Mouse (Mus musculus) 3134 (cell line): ENCODE data around the gene Ggnbp2.

Experiments
- DNase-seq: peaks from one replicate; pipeline ENCODE4 v3.0.0-alpha.2; 2011; ENCODE audit warnings: low spot score; ENCODE audit not compliant: insufficient read length; ENCODE audit errors: extremely low read depth

Gene Ggnbp2

DNA sequence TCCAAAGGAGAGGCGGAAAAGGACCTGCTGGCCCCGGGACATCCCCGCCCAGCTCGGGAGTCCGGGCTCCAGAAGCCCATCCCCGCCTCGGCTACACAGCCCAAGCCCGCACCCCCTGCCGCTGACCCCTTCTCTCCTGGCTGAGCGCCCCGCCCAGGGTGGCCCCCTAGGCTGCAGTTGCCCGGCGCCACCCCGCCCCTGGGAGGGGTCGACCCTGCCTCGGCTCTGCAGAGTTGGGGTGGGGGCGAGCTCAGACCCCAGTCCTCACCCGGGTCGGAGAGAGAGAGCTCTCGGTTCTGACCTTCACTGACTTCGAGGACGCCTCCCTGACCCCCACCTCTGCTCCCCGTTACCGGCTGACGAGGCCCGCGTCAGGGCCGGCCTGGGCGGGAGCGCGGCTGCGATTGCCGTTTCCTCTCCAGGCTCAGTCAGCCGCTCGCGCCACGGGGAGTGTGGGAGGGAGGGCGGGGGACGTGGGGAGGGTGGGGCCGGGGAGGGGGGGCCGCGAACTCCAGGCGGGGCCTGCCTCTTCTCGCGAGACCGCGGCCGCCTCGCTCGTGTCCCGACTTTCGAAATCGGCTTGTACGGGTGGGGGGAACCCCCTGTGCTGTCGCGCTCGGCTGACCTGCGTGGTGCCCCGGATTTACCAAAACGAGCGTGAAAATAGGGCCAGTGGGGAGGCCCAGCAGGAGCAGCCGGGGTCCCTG is at the start of gene Ggnbp2:
Gene Ggnbp2 (minus strand): TSS at position 481 of the 707 bp plus-strand sequence.
- peak; percentile 94 for DNase-seq

DNA sequence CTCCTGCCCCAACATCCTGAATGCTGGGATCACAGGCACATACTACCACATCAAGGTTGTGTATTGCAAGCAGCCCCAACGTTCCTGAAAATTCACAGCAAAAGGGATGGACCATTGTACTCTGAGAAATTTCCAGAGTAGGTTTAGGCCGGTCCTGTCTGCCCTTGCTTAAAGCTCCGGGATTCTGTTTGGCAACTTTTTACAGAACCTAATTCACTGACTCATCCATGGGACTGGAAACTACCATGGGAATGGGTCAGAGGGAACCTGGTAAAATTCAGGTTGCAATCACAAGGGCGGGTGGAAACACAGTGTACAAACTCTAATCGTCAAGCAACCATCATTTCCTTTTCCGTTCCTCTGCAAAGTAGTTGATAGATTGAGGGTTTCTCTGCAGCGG is 49.3 kb upstream of the Ggnbp2 start:
- no peak for DNase-seq

DNA sequence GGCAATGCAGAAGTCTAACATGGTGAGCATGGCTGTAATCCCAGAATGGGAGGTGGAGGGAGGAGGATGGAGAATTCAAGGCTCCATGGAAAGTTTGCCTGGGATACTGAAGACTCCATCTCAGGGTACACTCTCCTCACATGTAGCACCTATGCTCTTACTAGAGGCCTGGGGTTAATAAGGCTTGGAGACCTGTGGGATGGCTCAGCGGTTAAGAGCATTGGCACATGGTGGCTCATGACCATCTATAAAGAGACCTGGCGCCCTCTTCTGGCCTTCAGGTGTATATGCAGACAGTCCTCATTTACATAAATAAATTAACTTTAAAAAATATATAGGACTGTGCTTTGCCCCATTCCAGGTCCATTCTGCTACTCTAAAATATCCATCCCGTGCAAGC is 48.7 kb upstream of the Ggnbp2 start:
- DNase-seq, result peak; percentile 50

DNA sequence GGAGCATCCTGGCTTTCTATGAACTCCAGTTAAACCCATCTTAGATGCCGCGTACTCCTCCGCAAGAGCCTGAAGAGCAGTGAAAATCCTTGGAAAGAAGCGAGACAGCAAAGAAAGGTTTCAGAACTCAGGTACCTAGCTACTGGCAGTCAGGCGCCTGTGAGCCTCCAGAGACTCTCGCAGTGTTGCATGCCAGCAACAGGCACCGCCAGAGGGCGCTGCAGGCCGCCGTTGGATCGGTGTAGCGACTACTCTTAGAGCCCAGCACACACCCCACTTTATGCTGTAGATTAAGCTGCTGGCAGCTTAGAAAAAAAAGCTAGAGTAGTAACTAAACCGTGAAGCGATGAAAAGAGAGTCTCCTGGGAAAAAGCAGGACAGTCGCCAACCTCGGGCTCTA is 47.8 kb upstream of the Ggnbp2 start:
- peak; percentile 79 for DNase-seq

DNA sequence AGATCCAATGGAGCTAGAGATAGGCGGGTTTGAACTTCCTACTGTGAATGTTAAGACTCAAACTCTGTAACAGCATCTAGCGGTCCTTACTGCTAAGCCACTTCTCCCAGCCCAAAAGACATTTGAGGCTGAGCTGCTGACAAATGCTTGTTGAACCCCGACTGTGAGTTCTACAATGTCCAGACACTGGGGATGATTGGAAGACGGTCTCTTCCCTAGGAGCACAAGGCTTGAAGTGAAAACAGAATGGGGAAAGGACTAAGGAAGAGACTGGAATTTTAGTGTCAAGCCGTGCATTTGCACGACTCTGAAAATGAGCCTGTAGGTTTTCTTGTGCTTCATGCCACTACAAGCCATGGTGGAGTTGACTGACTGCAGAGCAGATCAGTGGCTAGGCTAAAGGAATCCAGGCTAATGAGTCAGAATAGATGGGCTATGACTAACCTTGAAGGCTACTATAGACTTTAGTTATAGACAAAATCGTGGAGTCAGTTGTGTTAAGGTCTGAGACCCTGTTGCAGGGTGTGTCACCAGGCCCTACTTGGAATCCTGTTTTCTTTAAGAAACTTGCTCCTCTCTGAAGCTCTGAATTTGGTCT is 46.2 kb upstream of the Ggnbp2 start:
- no peak for DNase-seq

DNA sequence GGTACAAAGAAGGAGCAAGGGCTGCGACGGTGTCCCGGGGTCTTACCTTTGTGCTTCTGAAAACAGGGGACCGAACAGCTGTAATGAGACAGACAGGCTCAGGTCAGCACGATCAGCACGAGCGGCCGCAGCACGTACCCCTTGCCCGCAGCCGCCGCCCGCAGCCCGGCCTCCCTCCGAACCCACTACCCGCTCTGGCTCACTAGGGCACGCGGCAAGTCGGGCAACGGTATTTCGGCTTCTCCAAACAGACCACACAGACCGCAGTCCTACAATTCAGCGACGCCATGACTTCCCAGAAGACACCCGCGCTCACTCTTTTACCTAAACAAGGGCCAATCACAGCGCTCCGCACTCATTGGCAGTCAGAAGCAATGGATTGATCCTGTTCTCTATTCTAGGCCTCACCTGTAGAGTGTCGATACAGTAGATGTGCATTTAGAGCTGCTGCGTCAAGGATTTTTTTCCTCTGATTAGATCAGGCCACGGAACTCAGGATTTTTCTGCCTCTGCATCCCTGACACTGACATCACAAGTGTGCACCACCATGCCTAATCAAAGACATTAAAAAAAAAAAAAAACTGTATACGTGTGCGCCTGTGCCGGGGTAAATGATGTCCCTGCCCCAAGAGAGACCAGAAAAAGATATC is 45.6 kb upstream of the Ggnbp2 start, which contains the start of gene Znhit3:
Gene Znhit3 (minus strand): TSS at position 314 of the 650 bp plus-strand sequence.
- DNase-seq, result peak; percentile 77

DNA sequence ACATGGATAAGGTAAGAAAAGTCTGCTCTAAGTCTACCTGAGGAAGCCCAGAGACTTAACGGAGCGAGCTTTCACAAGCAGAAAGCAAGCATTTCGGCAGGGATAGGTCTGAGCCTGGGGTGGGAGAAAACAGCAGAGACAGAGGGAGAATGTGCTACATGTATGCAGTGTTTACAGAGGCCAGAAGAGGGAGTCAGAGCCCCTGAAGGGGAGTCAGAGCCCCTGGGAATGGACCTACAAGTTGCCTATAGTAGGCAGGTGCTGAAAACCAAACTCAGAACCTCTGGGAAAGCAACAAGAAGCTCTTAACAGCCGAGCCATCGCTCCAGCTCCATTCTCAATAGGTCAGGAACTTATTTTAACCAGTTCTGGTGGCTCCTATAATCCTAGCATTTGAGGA is 44.1 kb upstream of the Ggnbp2 start:
- DNase-seq, result no peak

DNA sequence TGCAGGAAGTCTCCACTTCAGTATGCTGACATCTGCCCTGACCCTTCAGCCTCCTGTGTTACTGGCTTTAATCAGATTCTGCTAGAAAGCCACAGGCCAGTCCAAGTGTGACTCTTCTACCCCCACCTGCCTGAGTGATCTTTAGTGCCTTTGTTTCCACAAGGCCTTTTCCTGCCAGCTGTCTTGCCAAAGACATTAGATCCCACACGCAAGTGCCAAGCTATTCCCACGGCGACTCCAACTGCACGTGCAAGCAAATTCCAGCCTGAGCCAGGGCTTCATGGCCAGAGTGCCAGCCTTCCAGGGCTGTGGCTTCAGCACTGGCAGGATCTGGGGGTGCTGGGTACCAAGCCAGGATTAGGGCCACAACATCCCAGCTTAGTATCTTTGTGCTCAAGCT is 39.8 kb upstream of the Ggnbp2 start:
- no peak for DNase-seq

DNA sequence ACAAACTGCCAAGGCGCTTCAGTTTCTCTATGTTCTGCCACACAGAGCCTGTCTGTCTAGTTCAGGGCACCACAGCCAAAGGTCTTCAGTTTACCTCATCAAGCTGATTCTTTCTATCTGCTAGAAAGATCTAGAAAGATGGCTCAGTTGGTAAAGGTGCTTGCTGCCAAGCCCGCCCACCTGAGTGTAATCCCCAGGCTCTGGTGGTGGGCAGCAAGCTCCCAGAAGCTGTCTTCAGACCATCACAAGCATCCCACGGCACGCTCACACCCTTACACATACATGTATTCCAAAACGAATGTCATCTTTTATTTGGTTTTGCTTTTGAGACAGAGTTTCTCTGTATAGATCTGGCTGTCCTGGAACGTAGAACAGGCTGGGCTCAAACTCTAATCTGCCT is 37.9 kb upstream of the Ggnbp2 start:
- no peak for DNase-seq

DNA sequence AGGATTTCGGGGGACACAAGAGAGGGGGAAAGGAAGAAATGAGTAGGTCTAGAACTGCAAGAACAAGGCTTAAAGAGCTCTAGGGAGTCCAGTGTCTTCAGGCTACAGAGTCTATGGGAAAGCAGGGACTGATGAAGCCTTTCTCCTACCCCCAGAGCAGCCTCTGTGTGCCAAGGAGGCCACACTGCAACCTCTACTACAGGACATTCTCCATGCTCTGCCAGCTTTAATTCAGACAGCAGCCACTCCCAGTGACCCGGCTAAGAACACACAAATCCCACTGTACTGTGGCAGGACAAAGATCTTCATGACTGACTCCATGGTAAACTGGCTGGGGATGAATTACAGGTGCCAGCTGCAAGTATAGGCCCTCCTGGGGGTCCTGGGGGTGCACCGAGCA is 36.5 kb upstream of the Ggnbp2 start:
- DNase-seq, result no peak

DNA sequence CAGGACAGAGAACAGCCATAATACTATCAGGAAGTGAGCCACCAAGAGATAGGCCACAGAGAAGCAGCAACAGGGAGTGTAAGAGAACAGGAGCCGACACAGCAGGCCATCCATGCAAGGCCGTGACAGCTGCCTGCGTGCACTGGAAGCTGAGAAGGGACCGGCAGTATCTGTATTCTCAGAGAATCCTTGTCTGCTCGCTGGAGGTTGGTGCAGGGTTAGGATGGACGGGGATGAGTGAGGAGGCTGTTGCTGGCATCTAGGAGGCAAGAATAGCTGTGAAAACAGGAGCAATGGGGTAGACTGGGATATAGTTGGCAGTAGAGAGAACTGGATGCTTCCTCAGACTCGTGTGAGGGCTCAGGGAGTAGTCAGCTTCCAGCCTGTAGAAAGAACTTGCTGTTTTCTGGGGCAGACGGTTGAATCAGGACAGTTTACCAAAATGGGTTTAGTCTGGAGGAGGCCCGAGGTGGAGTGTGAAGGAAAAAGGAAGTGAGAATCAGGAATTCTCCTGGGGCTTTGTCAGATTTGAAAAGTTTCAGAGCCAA is 34.1 kb upstream of the Ggnbp2 start:
- DNase-seq, result no peak

DNA sequence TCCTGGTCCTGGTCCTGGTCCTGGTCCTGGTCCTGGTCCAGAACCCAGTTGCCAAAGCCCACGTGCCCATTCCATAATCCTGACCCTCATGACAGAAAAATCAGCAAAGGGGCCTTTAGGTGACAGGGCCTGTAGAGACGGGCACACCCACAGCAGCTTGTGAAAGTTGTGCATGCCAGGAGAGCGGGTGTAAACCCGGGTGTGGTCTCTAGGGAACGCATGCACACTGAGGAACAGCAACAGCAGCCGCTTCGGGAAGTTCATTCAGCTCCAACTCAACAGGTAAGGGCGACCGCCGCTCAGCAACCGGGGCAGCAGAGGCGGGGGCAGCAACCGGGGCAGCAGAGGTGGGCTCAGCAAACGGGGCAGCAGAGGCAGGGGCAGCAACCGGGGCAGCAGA is 22.5 kb upstream of the Ggnbp2 start:
- DNase-seq, result no peak

DNA sequence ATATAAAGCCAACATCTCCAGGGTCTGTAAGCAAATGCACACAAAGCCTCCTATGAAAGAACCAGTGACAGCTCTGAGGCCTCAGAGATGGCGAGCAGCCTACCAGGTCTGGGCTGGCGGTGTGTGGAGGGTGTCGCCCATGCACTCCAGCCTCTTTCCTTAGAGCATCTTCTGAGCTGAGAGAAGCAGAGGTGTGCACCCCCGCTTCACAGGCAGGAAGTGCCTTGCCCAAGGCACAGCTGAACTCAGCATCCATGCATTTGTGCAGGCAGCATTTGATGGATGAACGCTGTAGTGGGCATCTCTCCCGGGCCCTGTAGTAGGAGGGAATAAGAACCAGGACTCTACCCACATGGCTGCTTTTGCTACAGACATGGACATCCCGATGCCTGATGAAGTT is 21.1 kb upstream of the Ggnbp2 start:
- DNase-seq, result no peak

DNA sequence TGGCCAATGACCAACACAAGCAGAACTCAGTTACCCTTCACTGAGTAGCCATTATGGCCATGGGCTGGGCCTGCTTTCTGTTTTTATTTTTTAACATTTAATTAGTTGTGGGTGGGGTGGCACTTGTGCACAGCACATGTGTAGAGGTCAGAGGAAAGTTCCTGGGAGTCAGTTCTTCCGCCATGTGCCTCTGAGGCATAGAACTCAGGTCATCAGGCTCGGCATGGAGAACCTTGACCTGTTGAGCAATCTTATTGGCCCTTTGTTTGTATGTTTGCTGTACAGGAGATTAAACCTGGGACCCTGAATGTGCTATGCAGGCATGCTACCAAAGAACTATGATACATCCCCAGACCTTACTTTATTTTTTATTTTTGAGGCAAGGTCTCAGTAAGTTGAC is 18.9 kb upstream of the Ggnbp2 start:
- no peak for DNase-seq

DNA sequence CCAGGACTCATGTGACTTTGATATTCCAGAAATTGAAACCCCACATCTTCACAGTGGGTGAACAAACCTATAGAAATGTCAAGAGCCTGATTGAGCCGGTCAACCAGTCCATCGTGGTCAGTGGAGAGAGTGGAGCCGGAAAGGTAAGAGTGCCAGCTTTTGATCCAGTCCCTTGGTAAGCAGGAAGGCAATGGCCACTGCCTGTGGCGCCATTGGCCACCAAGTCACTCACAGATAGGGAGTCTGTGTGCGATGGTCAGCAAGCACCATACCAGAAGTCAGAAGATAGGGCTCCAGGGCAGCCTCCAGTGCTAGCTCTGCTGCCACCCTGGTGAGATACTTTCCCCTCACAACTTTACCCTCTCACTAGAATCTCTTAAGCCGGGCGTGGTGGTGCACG is 17.4 kb upstream of the Ggnbp2 start:
- DNase-seq, result no peak

DNA sequence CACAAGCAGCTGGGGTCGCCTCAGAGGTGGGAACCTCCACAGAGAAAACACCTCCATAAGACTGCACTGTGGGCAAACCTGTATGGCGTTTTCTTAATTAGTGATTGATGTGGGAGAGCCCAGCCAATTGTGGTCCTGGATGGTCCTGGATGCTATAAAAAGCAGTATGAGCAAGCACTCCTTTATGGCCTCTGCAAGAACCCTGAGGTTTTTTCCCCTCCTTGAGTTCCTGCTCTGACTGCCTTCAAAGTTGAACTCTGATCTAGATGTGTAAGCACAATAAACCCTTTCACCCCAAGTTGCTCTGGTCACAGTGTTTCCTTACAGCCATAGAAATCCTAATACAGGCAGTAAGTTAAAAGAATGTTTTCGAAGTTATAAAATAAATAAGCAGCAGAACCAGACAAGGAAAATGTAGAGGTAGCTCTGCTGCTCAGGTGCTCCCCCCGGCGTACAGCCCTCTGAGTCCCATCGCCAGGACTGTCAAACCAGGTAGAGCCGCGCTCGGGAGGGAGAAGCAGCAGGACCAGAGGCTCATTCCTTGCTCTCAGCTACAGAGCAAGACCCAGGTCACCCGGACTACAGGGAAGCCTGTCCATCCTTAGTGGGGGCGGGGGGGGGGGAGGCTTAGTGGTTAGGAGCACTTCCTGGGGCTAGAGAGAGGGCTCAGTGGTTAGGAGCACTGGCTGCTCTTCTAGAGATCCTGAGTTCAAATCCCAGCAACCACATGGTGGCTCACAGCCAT is 16.3 kb upstream of the Ggnbp2 start:
- no peak for DNase-seq

DNA sequence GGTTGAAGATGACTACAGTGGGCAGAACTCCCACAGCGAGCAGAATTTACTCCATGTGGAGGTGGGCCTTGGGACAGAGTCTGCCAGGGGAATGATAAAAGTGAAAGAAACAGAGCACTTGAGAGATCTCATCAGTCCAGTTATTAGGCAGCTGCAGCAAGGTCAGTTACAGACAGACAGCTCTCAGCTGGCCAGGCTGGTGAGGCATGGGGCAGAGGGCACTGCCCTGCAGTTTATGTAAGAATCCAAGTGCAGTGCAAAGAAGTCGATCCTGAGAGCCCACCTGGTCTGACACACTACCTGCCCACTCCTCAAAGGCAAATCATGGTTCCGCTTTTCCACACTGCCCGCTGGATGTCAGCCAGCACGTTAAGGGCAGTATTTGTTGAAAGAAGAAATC is 15.6 kb upstream of the Ggnbp2 start:
- no peak for DNase-seq

DNA sequence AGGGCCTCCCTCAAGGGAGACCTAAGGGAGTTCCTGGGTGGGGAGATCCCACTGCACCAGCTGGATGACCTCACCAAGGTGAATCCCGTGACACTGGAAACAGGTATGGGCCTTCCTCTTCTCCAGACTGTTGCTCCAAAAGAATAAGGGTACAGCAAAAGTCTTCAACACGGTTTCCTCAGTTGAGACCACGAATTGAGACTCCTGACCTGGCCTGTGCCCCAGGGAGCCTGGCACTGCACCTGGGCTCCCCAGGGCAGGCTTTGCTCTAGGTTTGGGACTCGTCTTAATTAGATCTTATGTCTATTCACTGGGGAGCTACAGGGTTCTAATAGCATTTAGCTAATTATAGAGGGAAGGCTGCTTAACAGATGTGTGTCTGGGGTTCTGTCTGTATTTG is 14.6 kb upstream of the Ggnbp2 start:
- no peak for DNase-seq

DNA sequence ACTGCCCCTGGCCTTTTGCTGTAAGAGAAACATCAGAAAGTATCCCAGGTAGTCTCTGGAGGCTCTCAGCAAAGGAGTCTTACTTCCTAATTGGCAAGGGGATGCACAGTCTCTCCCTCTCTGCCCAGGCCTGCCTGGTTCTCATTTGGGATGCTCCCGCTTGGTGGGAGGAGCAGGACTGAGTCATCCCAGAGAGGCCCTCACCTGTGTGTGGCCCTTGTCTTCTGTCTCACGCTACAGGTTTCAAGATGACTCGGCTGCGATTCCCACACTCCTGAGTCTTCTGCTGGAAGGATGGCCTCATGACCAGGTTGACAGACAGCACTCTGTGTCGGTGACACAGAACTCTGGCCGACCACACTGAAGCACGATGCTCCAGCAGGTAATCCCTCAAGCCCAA is 11.7 kb upstream of the Ggnbp2 start:
- no peak for DNase-seq

DNA sequence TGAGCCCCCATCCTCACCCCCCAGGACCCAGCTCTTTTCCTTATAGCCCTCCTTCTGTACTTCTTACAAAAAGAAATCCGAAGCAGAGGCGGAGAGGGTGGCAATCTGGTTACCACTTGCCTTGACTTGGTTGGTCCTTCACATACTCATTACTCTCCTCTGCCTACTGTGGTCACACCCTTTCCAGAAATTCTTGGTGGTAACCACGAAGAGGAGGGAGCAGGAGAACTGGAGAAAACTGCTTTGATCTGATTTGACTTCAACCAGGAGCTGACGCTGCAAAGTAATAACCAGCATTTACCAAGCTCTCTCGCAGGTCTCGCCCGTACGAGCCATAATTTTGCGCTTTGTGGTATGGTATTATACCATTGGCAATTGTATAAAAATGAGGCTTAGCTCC is 10.4 kb upstream of the Ggnbp2 start:
- no peak for DNase-seq

DNA sequence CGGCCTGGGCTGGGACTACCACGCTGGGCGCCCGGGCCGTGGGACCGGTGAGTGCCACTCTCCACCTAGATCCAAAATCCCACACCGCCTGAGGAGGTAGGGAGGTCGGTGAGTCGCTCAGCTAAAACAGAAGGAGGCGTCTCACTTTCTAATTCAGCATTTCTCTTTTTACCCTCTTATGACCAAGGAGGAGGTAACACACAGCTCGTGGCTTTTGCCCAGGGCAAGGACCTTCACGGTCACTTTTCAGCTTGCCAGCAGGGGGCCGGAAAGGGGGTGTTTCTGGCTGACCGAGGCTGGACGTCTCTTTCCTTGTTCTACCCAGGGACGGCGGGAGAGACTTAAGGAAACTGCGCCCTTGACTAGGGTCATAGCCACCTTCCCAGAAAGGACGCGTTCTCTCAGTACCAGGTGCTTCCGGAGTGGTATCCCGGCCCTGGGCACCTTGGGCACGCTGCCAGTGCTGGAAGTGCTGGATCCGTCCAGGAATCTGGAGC is 9.9 kb upstream of the Ggnbp2 start:
- DNase-seq, result peak; percentile 81
